Mouse (Mus musculus): ENCODE measurements around the gene 4921536K21Rik. TPM values are rescaled to one million over a fixed set of nuclear protein-coding genes. Genes with fewer than 3 reads are reported as not detected.

The 4921536K21Rik gene
- total and polyA plus RNA-seq, 3 experiments, result 0.21 to 0.61 TPM; not detected in 1

- dilution Hi-C loops (cut with MboI; ENCODE audit: extremely low pct_ligation_motif_present, extremely low pct_unique_long_range_greater_than_20kb, low sequenced_read_pairs) (no loop called here), in situ Hi-C loops (cut with MboI; ENCODE audit: low pct_ligation_motif_present, low pct_unique_long_range_greater_than_20kb, low sequenced_read_pairs) (no loop called here)
- Histone ChIP-seq H3K79me2 (replicated peaks; ENCODE audit: control insufficient read depth, extremely low read depth, insufficient read depth, poor library complexity, severe bottlenecking) (no peaks in the 10 kb centered on the region), H3K36me3 (replicated peaks in 1 of 2; ENCODE audit: control insufficient read depth in 1 of 2, insufficient read depth in 1 of 2, low read length in 1 of 2) (no peaks in the 10 kb centered on the region), H3K4me3 (replicated peaks in 1 of 3; ENCODE audit: low read depth in 2 of 3, low read length in 2 of 3, poor library complexity in 1 of 3) (no peak overlapping the region), H3K4me2 (ENCODE audit: insufficient read depth, low read depth, poor library complexity, severe bottlenecking) (no peak overlapping the region), H3K27me3 (replicated peaks) (peaks cover 11% of the 10 kb centered on the region), H3K27ac (ENCODE audit: insufficient read depth, low read depth) (no peak overlapping the region), H3K9ac (ENCODE audit: insufficient read depth, low read depth) (no peak overlapping the region), H3K4me1 (ENCODE audit: control insufficient read depth in 1 of 2, insufficient read depth in 2 of 2) (no peaks in the 10 kb centered on the region), H3K9me3 (replicated peaks; ENCODE audit: low read length) (no peaks in the 10 kb centered on the region)
- TF ChIP-seq NRF1 (IDR thresholded peaks at IDR 0.05; ENCODE audit: low read depth, low read length), result no peak
- TF ChIP-seq EP300 (IDR thresholded peaks at IDR 0.05; ENCODE audit: low read length), result no peak
- TF ChIP-seq JUND (conservative IDR thresholded peaks at IDR 0.05; ENCODE audit: low read depth, low read length), result no peak
- no peak for TF ChIP-seq UBTF (IDR thresholded peaks at IDR 0.05; ENCODE audit: low read depth, low read length)
- TF ChIP-seq BHLHE40 (IDR thresholded peaks at IDR 0.05; ENCODE audit: low read depth, low read length), result no peak
- no peak for TF ChIP-seq POLR2A (IDR thresholded peaks at IDR 0.05; ENCODE audit: low read depth, low read length)
- no peak for TF ChIP-seq IRF4 (IDR thresholded peaks at IDR 0.05; ENCODE audit: low read depth, low read length)
- TF ChIP-seq NELFE (IDR thresholded peaks at IDR 0.05; ENCODE audit: low read depth, low read length), result no peak
- no peak for TF ChIP-seq MEF2A (IDR thresholded peaks at IDR 0.05; ENCODE audit: borderline replicate concordance, low read depth, low read length)
- no peak for TF ChIP-seq CTCF (conservative IDR thresholded peaks at IDR 0.05 in 1 of 2, IDR thresholded peaks at IDR 0.05 in 1 of 2; ENCODE audit: low read depth in 2 of 2, low read length in 2 of 2)
- no peak for TF ChIP-seq JUN (IDR thresholded peaks at IDR 0.05; ENCODE audit: insufficient read depth, low read depth, low read length)
- no peak for TF ChIP-seq ZC3H11A (IDR thresholded peaks at IDR 0.05; ENCODE audit: low read depth, low read length)
- no peak for TF ChIP-seq ZKSCAN1 (IDR thresholded peaks at IDR 0.05; ENCODE audit: borderline replicate concordance, low read depth, low read length)
- TF ChIP-seq E2F4 (IDR thresholded peaks at IDR 0.05; ENCODE audit: insufficient replicate concordance, low read depth, low read length), result no peak
- no peak for TF ChIP-seq RAD21 (IDR thresholded peaks at IDR 0.05; ENCODE audit: low read depth, low read length)
- TF ChIP-seq HCFC1 (IDR thresholded peaks at IDR 0.05; ENCODE audit: low read depth, low read length), result no peak
- no peak for TF ChIP-seq SMC3 (IDR thresholded peaks at IDR 0.05; ENCODE audit: low read depth, low read length)
- TF ChIP-seq ZMIZ1 (IDR thresholded peaks at IDR 0.05; ENCODE audit: low read depth, low read length), result no peak
- TF ChIP-seq CHD2 (IDR thresholded peaks at IDR 0.05; ENCODE audit: low read length), result no peak
- no peak for TF ChIP-seq ELF1 (IDR thresholded peaks at IDR 0.05; ENCODE audit: low read depth, low read length)
- DNase-seq (ENCODE audit: extremely low read depth), result no peak
These were observed 48.5 kb downstream of the 4921536K21Rik start for GRCm38 (mm10) chr11:3846351-3846750.

- Histone ChIP-seq H3K79me2 (replicated peaks; ENCODE audit: control insufficient read depth, extremely low read depth, insufficient read depth, poor library complexity, severe bottlenecking) (no peaks in the 10 kb centered on the region), H3K27ac (ENCODE audit: insufficient read depth, low read depth) (no peak overlapping the region), H3K27me3 (replicated peaks) (peaks cover 8% of the 10 kb centered on the region), H3K9me3 (replicated peaks; ENCODE audit: low read length) (no peaks in the 10 kb centered on the region), H3K9ac (ENCODE audit: insufficient read depth, low read depth) (no peak overlapping the region), H3K36me3 (replicated peaks in 1 of 2; ENCODE audit: control insufficient read depth in 1 of 2, insufficient read depth in 1 of 2, low read length in 1 of 2) (no peaks in the 10 kb centered on the region), H3K4me2 (ENCODE audit: insufficient read depth, low read depth, poor library complexity, severe bottlenecking) (no peak overlapping the region), H3K4me3 (replicated peaks in 1 of 3; ENCODE audit: low read depth in 2 of 3, low read length in 2 of 3, poor library complexity in 1 of 3) (no peak overlapping the region), H3K4me1 (ENCODE audit: control insufficient read depth in 1 of 2, insufficient read depth in 2 of 2) (no peaks in the 10 kb centered on the region)
- TF ChIP-seq ZMIZ1 (IDR thresholded peaks at IDR 0.05; ENCODE audit: low read depth, low read length) (no peak), MEF2A (IDR thresholded peaks at IDR 0.05; ENCODE audit: borderline replicate concordance, low read depth, low read length) (no peak), SMC3 (IDR thresholded peaks at IDR 0.05; ENCODE audit: low read depth, low read length) (no peak), BHLHE40 (IDR thresholded peaks at IDR 0.05; ENCODE audit: low read depth, low read length) (peak; percentile 42; the same call in 1 of the 2 replicates)
- in situ Hi-C loops (cut with MboI; ENCODE audit: low pct_ligation_motif_present, low pct_unique_long_range_greater_than_20kb, low sequenced_read_pairs), result no loop called here
- no peak for DNase-seq (ENCODE audit: extremely low read depth)
- dilution Hi-C loops (cut with MboI; ENCODE audit: extremely low pct_ligation_motif_present, extremely low pct_unique_long_range_greater_than_20kb, low sequenced_read_pairs), result no loop called here
These were observed 50.8 kb downstream of the 4921536K21Rik start for GRCm38 (mm10) chr11:3843943-3844734.

Other genes starting within 250 kb of the 4921536K21Rik start
- gene Morc2a, start 245.9 kb downstream of the 4921536K21Rik start, total RNA-seq (2012; rRNA removed), result 28.2 and 30.9 TPM in 2 replicates
- gene Morc2a, start 245.9 kb downstream of the 4921536K21Rik start, total RNA-seq (2014; rRNA removed), result 25.5 and 28.1 TPM in 2 replicates
- 41.9 and 44.1 TPM in 2 replicates for gene Morc2a, start 245.9 kb downstream of the 4921536K21Rik start, polyA plus RNA-seq (2012; ENCODE audit: insufficient read length, low read depth)
- gene Osbp2, start 31.2 kb downstream of the 4921536K21Rik start, total RNA-seq (2012; rRNA removed), result not detected in 2 replicates
- not detected in 2 replicates for gene Osbp2, start 31.2 kb downstream of the 4921536K21Rik start, total RNA-seq (2014; rRNA removed)
- not detected in 2 replicates for gene Osbp2, start 31.2 kb downstream of the 4921536K21Rik start, polyA plus RNA-seq (2012; ENCODE audit: insufficient read length, low read depth)
- gene Dusp18, start 142 bp upstream of the 4921536K21Rik start, total RNA-seq (2012; rRNA removed), result 4.7 and 4.8 TPM in 2 replicates
- gene Dusp18, start 142 bp upstream of the 4921536K21Rik start, total RNA-seq (2014; rRNA removed), result 2.3 and 2.8 TPM in 2 replicates
- 5.5 and 6.6 TPM in 2 replicates for gene Dusp18, start 142 bp upstream of the 4921536K21Rik start, polyA plus RNA-seq (2012; ENCODE audit: insufficient read length, low read depth)
- gene Slc35e4, start 19.6 kb upstream of the 4921536K21Rik start, total RNA-seq (2012; rRNA removed), result 9.5 and 10.9 TPM in 2 replicates
- 3.3 and 4.5 TPM in 2 replicates for gene Slc35e4, start 19.6 kb upstream of the 4921536K21Rik start, total RNA-seq (2014; rRNA removed)
- gene Slc35e4, start 19.6 kb upstream of the 4921536K21Rik start, polyA plus RNA-seq (2012; ENCODE audit: insufficient read length, low read depth), result 4.0 and 4.6 TPM in 2 replicates
- 4.7 and 8.6 TPM in 2 replicates for gene Tcn2, start 37.1 kb upstream of the 4921536K21Rik start, total RNA-seq (2012; rRNA removed)
- gene Tcn2, start 37.1 kb upstream of the 4921536K21Rik start, total RNA-seq (2014; rRNA removed), result 1.2 and 1.3 TPM in 2 replicates
- gene Tcn2, start 37.1 kb upstream of the 4921536K21Rik start, polyA plus RNA-seq (2012; ENCODE audit: insufficient read length, low read depth), result 2.5 and 2.7 TPM in 2 replicates
- gene Pes1, start 68.9 kb upstream of the 4921536K21Rik start, total RNA-seq (2012; rRNA removed), result 120 and 149 TPM in 2 replicates
- gene Pes1, start 68.9 kb upstream of the 4921536K21Rik start, total RNA-seq (2014; rRNA removed), result 226 and 251 TPM in 2 replicates
- 304 and 311 TPM in 2 replicates for gene Pes1, start 68.9 kb upstream of the 4921536K21Rik start, polyA plus RNA-seq (2012; ENCODE audit: insufficient read length, low read depth)
- 0.21 and 0.50 TPM in 2 replicates for gene 4930556J24Rik, start 81.7 kb upstream of the 4921536K21Rik start, total RNA-seq (2012; rRNA removed)
- not detected in 2 replicates for gene 4930556J24Rik, start 81.7 kb upstream of the 4921536K21Rik start, total RNA-seq (2014; rRNA removed)
- 0.70 and 0.78 TPM in 2 replicates for gene 4930556J24Rik, start 81.7 kb upstream of the 4921536K21Rik start, polyA plus RNA-seq (2012; ENCODE audit: insufficient read length, low read depth)
- 0.08 TPM in 1 of 2 replicates, not detected in the other for gene Gal3st1, start 88.5 kb upstream of the 4921536K21Rik start, total RNA-seq (2012; rRNA removed)
- gene Gal3st1, start 88.5 kb upstream of the 4921536K21Rik start, total RNA-seq (2014; rRNA removed), result not detected in 2 replicates
- gene Gal3st1, start 88.5 kb upstream of the 4921536K21Rik start, polyA plus RNA-seq (2012; ENCODE audit: insufficient read length, low read depth), result 0.14 TPM in 1 of 2 replicates, not detected in the other
- gene Sec14l4, start 136.4 kb upstream of the 4921536K21Rik start, total RNA-seq (2012; rRNA removed), result 0.47 and 0.55 TPM in 2 replicates
- 0.42 and 0.46 TPM in 2 replicates for gene Sec14l4, start 136.4 kb upstream of the 4921536K21Rik start, total RNA-seq (2014; rRNA removed)
- 2.2 and 3.5 TPM in 2 replicates for gene Sec14l4, start 136.4 kb upstream of the 4921536K21Rik start, polyA plus RNA-seq (2012; ENCODE audit: insufficient read length, low read depth)
- 0.21 TPM in 1 of 2 replicates, not detected in the other for gene Sec14l3, start 169.7 kb upstream of the 4921536K21Rik start, total RNA-seq (2012; rRNA removed)
- gene Sec14l3, start 169.7 kb upstream of the 4921536K21Rik start, total RNA-seq (2014; rRNA removed), result not detected in 2 replicates
- not detected in 2 replicates for gene Sec14l3, start 169.7 kb upstream of the 4921536K21Rik start, polyA plus RNA-seq (2012; ENCODE audit: insufficient read length, low read depth)
- 30.0 and 41.0 TPM in 2 replicates for gene Mtfp1, start 200.3 kb upstream of the 4921536K21Rik start, total RNA-seq (2012; rRNA removed)
- gene Mtfp1, start 200.3 kb upstream of the 4921536K21Rik start, total RNA-seq (2014; rRNA removed), result 22.1 and 22.3 TPM in 2 replicates
- gene Mtfp1, start 200.3 kb upstream of the 4921536K21Rik start, polyA plus RNA-seq (2012; ENCODE audit: insufficient read length, low read depth), result 27.0 and 27.7 TPM in 2 replicates
- 21.5 and 26.1 TPM in 2 replicates for gene Sec14l2, start 228.3 kb upstream of the 4921536K21Rik start, total RNA-seq (2012; rRNA removed)
- gene Sec14l2, start 228.3 kb upstream of the 4921536K21Rik start, total RNA-seq (2014; rRNA removed), result 21.9 and 24.2 TPM in 2 replicates
- gene Sec14l2, start 228.3 kb upstream of the 4921536K21Rik start, polyA plus RNA-seq (2012; ENCODE audit: insufficient read length, low read depth), result 16.7 and 19.0 TPM in 2 replicates
- gene Rnf215, start 240.1 kb upstream of the 4921536K21Rik start, total RNA-seq (2012; rRNA removed), result 24.8 and 25.0 TPM in 2 replicates
- 14.9 and 18.2 TPM in 2 replicates for gene Rnf215, start 240.1 kb upstream of the 4921536K21Rik start, total RNA-seq (2014; rRNA removed)
- 22.5 and 24.3 TPM in 2 replicates for gene Rnf215, start 240.1 kb upstream of the 4921536K21Rik start, polyA plus RNA-seq (2012; ENCODE audit: insufficient read length, low read depth)

Measured in CH12.LX (cell line).